Mouse (Mus musculus): ENCODE results near the gene Magoh.

DNA sequence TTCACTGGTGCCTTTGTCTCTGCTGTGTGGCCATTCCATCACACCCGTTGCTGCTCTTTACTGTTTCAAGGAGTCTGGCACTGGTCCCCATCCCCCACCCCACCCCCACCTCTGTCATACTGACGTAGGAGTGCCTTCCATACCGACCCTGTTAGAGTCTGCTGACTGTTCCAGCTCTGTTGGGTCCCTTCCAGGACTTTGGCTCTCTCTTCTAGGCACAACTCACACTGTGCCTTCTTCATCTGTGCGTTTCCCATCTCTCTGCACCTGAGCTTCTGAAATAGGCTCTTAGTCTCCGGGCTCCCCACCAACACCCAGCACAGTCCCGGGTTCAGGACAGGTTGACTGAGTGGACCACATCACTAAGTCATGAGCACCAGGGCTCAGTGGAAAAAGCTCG, 32.8 kb upstream of the Magoh start:
- TF ChIP-seq FLI1 (IDR thresholded peaks at IDR 0.05; ENCODE audit: low read length) (no peak), GATA1 (IDR thresholded peaks at IDR 0.05; ENCODE audit: borderline replicate concordance, low read length) (no peak)
